Mouse (Mus musculus): ENCODE results near the gene Lgi2. TPM values are rescaled to one million over a fixed set of nuclear protein-coding genes. Genes with fewer than 3 reads are reported as not detected.

Gene Lgi2
- polyA plus RNA-seq, 1 experiment = not detected

DNA sequence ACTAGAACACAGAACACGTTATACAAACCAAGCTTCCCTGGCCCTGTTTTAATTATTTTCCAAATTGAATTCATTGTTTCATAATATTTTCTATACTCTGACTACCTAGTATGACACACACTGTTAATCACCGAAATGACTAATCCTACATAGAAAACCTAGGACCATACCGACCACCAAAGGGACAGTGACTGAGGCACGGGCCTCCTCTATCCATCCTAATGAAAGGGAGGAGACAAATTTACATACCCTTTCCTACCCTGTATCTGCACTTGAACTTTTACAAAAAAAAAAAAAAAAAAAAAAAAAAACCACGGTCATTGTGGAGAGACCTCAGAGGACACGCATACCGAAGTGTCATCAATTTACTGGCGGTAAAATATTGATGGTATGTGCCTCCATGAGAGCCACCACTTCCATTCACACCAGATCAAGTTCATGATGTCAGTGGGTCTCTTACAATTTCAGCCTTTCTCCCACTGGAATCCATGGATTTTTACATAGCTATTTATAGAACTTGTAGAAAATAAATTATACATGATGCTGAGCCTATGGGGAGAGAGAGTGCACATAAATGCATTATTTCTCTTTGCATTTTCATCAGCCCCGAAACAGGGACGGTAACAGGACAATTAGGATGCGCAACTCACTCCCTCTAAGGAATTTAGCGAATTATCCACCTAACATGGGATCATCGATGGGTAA lies 15.5 kb downstream of the Lgi2 start:
- Histone ChIP-seq H3K9me3 (ENCODE audit: control insufficient read depth, low read length) (no peaks in the 10 kb centered on the region), H3K4me3 (replicated peaks) (no peak overlapping the region), H3K4me1 (ENCODE audit: control insufficient read depth) (no peaks in the 10 kb centered on the region), H3K27me3 (ENCODE audit: control insufficient read depth) (no peaks in the 10 kb centered on the region), H3K36me3 (ENCODE audit: control insufficient read depth) (no peaks in the 10 kb centered on the region)
- no peak; the same call in 2 of the 3 replicates for TF ChIP-seq TAL1 (IDR thresholded peaks at IDR 0.05; ENCODE audit: low read length)
- no peak for TF ChIP-seq GATA1 (IDR thresholded peaks at IDR 0.05; ENCODE audit: low read length)

DNA sequence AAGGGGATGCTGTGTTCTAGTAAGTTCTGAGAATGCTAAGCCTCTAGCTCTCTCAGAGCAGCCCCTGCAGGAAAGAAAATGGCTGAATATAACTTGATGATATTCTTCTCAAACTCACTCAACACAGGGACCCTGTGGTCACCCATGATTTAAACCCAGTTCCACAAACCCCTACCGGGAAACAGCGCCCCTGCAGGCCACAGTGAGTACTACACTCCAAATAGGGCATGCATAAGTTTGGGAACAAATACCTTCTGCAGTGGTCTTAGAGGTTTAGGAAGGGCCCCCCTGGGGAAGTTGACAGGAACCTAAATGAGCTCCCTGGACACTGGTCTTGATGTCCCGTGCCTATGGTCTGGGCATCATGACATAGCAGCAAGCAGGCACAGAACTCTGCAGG lies 19.3 kb downstream of the Lgi2 start:
- H3K9me3 ChIP-seq (ENCODE audit: control insufficient read depth, low read length) = no peaks in the 10 kb centered on the region
- no peaks in the 10 kb centered on the region for H3K27me3 ChIP-seq (ENCODE audit: control insufficient read depth)
- H3K36me3 ChIP-seq (ENCODE audit: control insufficient read depth) = no peaks in the 10 kb centered on the region
- H3K4me3 ChIP-seq (replicated peaks) = no peak overlapping the region
- H3K4me1 ChIP-seq (ENCODE audit: control insufficient read depth) = no peaks in the 10 kb centered on the region
- no peak for TF ChIP-seq GATA1 (IDR thresholded peaks at IDR 0.05; ENCODE audit: low read length)
- TF ChIP-seq TAL1 (IDR thresholded peaks at IDR 0.05; ENCODE audit: low read length) = no peak

DNA sequence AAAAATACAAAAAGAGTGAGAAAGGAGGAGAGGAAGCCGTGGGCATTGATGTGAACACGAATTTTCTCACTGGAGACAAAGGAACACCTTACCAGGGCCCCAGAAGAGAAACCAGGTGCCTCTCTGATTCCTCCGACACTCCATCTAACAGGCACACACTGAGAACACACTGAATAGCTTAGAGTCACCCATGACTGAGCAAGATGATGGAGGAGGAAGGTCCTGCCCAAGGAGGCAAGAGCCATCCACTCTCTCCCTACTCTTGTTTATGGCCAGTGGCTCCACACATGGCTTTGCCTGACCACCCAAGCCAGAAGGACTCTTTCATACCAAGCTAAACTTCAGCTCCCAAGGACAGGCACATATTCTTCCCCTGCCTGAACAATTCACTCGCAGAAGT lies 22.5 kb downstream of the Lgi2 start:
- no peaks in the 10 kb centered on the region for H3K4me1 ChIP-seq (ENCODE audit: control insufficient read depth)
- H3K27me3 ChIP-seq (ENCODE audit: control insufficient read depth) = no peaks in the 10 kb centered on the region
- no peaks in the 10 kb centered on the region for H3K36me3 ChIP-seq (ENCODE audit: control insufficient read depth)
- TF ChIP-seq GATA1 (IDR thresholded peaks at IDR 0.05; ENCODE audit: low read length) (no peak), TAL1 (IDR thresholded peaks at IDR 0.05; ENCODE audit: low read length) (no peak)
- H3K4me3 ChIP-seq (replicated peaks) = no peak overlapping the region
- H3K9me3 ChIP-seq (ENCODE audit: control insufficient read depth, low read length) = no peaks in the 10 kb centered on the region

DNA sequence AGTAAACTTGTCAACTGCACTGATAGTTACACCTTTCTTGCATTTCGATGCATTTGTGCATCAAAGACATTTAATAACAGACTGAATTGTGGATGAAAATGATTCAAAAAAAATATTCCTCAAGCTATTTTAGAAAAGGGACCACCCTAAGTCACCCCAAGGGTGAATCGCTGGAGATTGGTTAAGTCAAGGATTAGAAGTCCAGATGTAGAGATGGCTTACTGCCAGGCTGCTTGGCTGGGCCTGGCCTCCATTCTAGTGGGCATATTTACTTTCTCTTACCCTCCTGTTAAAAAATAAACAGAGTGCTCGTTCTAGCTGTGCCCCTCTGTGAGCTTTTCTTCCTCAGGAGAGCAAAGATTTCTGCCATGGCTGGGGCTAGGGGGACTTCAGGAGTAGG lies 26.1 kb downstream of the Lgi2 start:
- H3K4me3 ChIP-seq (replicated peaks) = no peak overlapping the region
- TF ChIP-seq GATA1 (IDR thresholded peaks at IDR 0.05; ENCODE audit: low read length) (no peak), TAL1 (IDR thresholded peaks at IDR 0.05; ENCODE audit: low read length) (no peak)

DNA sequence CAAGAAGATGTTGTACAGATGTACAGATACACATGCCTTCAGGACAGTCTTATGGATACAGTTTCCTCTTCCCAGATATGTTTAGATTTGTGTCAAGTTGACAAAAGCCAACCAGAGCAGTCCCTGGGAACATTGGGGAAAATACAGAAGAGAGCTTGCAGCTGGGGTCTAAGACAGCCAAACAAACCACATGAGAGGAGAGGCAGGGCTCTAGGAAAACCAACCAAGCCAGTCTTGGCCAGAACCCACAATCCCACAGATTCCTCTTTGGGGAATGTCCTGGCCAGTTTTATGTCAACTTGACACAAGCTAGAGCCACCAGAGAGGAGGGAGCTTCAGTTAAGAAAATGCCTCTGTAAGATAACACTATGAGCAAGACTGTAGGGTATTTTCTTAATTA lies 26.8 kb downstream of the Lgi2 start:
- Histone ChIP-seq H3K36me3 (ENCODE audit: control insufficient read depth) (no peaks in the 10 kb centered on the region), H3K27me3 (ENCODE audit: control insufficient read depth) (no peaks in the 10 kb centered on the region), H3K4me1 (ENCODE audit: control insufficient read depth) (no peaks in the 10 kb centered on the region), H3K4me3 (replicated peaks) (no peak overlapping the region), H3K9me3 (ENCODE audit: control insufficient read depth, low read length) (no peaks in the 10 kb centered on the region)
- TF ChIP-seq GATA1 (IDR thresholded peaks at IDR 0.05; ENCODE audit: low read length) (no peak), TAL1 (IDR thresholded peaks at IDR 0.05; ENCODE audit: low read length) (no peak)

More for the DNA sequence above, 26.1 kb downstream of the Lgi2 start:
- Histone ChIP-seq H3K4me1 (ENCODE audit: control insufficient read depth) (no peaks in the 10 kb centered on the region), H3K27me3 (ENCODE audit: control insufficient read depth) (no peaks in the 10 kb centered on the region), H3K9me3 (ENCODE audit: control insufficient read depth, low read length) (no peaks in the 10 kb centered on the region), H3K36me3 (ENCODE audit: control insufficient read depth) (no peaks in the 10 kb centered on the region)

DNA sequence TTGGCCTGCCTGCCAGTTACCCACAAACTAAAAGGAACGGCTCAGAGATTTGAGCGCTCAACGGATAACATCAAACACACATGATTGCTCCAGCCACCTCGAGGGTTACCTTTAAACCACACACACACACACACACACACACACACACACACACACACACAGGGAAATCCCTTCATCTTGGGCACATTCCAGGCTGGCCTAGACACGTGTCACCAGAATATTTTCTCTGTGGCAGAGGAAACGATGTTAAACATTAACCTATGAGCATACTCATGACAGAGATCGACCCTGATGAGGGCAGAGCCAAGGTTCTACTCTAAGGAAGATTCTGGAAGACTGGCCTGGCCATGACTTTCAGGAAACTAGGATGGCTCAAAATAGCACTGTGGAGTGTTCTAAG lies 29.2 kb downstream of the Lgi2 start:
- no peaks in the 10 kb centered on the region for H3K4me1 ChIP-seq (ENCODE audit: control insufficient read depth)
- H3K36me3 ChIP-seq (ENCODE audit: control insufficient read depth) = no peaks in the 10 kb centered on the region
- no peak overlapping the region for H3K4me3 ChIP-seq (replicated peaks)
- H3K9me3 ChIP-seq (ENCODE audit: control insufficient read depth, low read length) = no peaks in the 10 kb centered on the region
- no peak for TF ChIP-seq TAL1 (IDR thresholded peaks at IDR 0.05; ENCODE audit: low read length)
- TF ChIP-seq GATA1 (IDR thresholded peaks at IDR 0.05; ENCODE audit: low read length) = no peak
- no peaks in the 10 kb centered on the region for H3K27me3 ChIP-seq (ENCODE audit: control insufficient read depth)

DNA sequence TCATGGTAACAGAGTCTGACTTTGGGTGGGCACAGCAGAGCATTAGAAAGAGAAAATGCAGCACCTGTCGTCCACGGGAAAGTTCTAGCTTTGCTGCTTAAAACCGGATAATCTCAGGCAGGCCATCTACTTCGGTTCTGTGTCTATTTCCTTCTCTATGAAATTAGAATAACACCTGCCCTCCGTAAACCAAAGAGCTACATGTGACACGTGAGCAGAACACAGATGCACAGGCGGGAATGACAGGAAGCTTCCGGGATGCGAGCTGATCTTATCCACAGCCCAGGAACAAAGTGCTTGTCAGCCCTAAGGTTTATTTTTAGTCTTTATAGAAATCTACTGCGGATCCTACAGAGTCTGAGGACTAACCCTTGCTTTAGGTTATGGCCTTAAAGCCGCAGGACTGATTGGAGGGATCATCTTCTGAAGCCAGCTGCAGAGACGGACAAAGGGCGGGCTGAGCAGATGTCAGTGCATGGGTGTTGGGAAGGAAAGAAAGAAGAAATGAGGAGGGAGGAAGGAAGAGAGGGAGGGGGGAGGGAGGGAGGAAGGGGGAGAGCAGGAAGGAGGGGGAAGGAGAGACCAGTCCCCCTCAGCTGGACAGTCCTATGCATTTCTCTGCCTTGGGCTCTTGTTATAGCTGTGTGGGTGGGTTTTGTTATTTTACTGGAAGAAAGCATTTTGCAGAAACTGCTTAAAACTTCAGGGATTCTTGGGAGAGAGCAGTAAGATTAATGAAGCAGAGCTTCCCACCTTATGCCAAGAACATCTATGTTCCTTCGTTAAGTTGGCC lies 31.3 kb downstream of the Lgi2 start:
- H3K36me3 ChIP-seq (ENCODE audit: control insufficient read depth) = no peaks in the 10 kb centered on the region
- no peaks in the 10 kb centered on the region for H3K27me3 ChIP-seq (ENCODE audit: control insufficient read depth)
- H3K4me3 ChIP-seq (replicated peaks) = no peak overlapping the region
- TF ChIP-seq TAL1 (IDR thresholded peaks at IDR 0.05; ENCODE audit: low read length) (no peak), GATA1 (IDR thresholded peaks at IDR 0.05; ENCODE audit: low read length) (no peak)
- no peaks in the 10 kb centered on the region for H3K4me1 ChIP-seq (ENCODE audit: control insufficient read depth)
- no peaks in the 10 kb centered on the region for H3K9me3 ChIP-seq (ENCODE audit: control insufficient read depth, low read length)

DNA sequence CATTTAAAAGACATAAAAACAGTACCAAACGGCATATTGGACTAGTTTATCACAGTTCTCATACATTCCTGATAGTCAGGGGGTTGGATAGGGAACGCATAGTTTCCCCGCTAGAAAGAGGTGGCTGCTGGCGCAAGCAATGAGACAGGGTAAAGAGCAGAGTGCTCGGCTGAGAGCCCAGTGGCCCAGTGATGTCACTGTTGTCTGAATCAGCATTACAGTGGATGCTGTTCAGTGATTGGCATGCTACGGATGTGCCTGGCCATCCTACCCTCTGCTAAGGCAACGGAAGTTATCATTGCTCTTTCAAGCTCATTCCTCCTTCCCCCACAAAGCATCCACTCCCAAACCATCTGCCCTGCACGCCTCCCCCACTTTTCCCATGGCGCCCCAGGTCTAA lies 32.6 kb downstream of the Lgi2 start:
- TF ChIP-seq GATA1 (IDR thresholded peaks at IDR 0.05; ENCODE audit: low read length) (no peak), TAL1 (IDR thresholded peaks at IDR 0.05; ENCODE audit: low read length) (no peak)
- Histone ChIP-seq H3K36me3 (ENCODE audit: control insufficient read depth) (no peaks in the 10 kb centered on the region), H3K4me1 (ENCODE audit: control insufficient read depth) (no peaks in the 10 kb centered on the region), H3K27me3 (ENCODE audit: control insufficient read depth) (no peaks in the 10 kb centered on the region), H3K4me3 (replicated peaks) (no peak overlapping the region), H3K9me3 (ENCODE audit: control insufficient read depth, low read length) (no peaks in the 10 kb centered on the region)

DNA sequence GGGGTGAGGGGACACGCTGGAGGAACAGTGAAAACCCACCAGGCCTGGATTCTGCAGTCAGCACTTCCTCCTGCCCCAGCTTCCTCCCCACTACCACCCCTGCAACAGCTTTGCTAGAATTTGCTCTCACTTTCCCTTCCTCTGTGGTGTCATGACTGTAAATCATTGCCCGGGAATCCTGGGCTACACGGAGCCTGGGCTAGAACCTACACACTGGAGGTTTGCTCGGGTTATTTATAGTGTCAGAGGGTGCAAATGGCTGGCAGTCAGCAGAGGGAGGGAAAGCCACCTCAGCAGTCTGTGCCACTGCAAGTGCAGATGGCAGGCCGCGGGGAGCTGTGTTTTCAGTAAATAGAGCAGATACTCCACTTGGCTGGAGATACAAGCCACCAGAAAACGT lies 37.7 kb downstream of the Lgi2 start:
- no peak overlapping the region for H3K4me3 ChIP-seq (replicated peaks)
- H3K27me3 ChIP-seq (ENCODE audit: control insufficient read depth) = no peaks in the 10 kb centered on the region
- no peaks in the 10 kb centered on the region for H3K36me3 ChIP-seq (ENCODE audit: control insufficient read depth)
- H3K9me3 ChIP-seq (ENCODE audit: control insufficient read depth, low read length) = no peaks in the 10 kb centered on the region
- TF ChIP-seq TAL1 (IDR thresholded peaks at IDR 0.05; ENCODE audit: low read length) = no peak
- TF ChIP-seq GATA1 (IDR thresholded peaks at IDR 0.05; ENCODE audit: low read length) = no peak
- H3K4me1 ChIP-seq (ENCODE audit: control insufficient read depth) = no peaks in the 10 kb centered on the region
